Mouse (Mus musculus): ENCODE results near the gene Samd4b. TPM values are rescaled to one million over a fixed set of nuclear protein-coding genes. Genes with fewer than 3 reads are reported as not detected.

The Samd4b gene
- polyA plus RNA-seq, 1 experiment from 2014 or later: 25.2 TPM

GRCm38 (mm10) chr7:28558486-28558885, 39.5 kb downstream of the Samd4b start:
- Histone ChIP-seq H3K36me3 (ENCODE audit: control insufficient read depth, insufficient read depth, low read length) (peaks cover 56% of the 10 kb centered on the region), H3K27ac (replicated peaks in 1 of 2; ENCODE audit: control insufficient read depth in 1 of 2, insufficient read depth in 1 of 2, low read depth in 2 of 2, low read length in 2 of 2) (no peak overlapping the region), H3K9me3 (ENCODE audit: control insufficient read depth, low read length) (no peaks in the 10 kb centered on the region), H3K4me2 (ENCODE audit: low read length) (no peak overlapping the region), H3K4me1 (ENCODE audit: control insufficient read depth in 2 of 2, insufficient read depth in 2 of 2, low read length in 2 of 2) (peaks cover 7 to 13% of the 10 kb centered on the region in 2 experiments; a peak in 3 of 4 replicates), H3K4me3 (ENCODE audit: control insufficient read depth in 1 of 2, insufficient read depth in 1 of 2, low read depth in 1 of 2, low read length in 2 of 2) (no peak overlapping the region), H3K27me3 (ENCODE audit: control insufficient read depth, insufficient read depth, low read length) (no peaks in the 10 kb centered on the region), H3K9ac (ENCODE audit: low read length) (no peak overlapping the region)
- WGBS: 45% methylated on average over 4 of the region's 4 CpGs
- no peak for ATAC-seq (ENCODE audit: insufficient number of reproducible peaks, insufficient read depth, low FRiP score, low read depth)

GRCm38 (mm10) chr7:28557708-28558107, 40.2 kb downstream of the Samd4b start:
- H3K4me1 ChIP-seq (ENCODE audit: control insufficient read depth in 2 of 2, insufficient read depth in 2 of 2, low read length in 2 of 2): peaks cover 7 to 13% of the 10 kb centered on the region in 2 experiments; a peak in 3 of 4 replicates
- WGBS: 38% methylated on average over 6 of the region's 6 CpGs
- no peak for ATAC-seq (ENCODE audit: insufficient number of reproducible peaks, insufficient read depth, low FRiP score, low read depth)
- H3K9me3 ChIP-seq (ENCODE audit: control insufficient read depth, low read length): no peaks in the 10 kb centered on the region
- 0 out of 4 replicates have a peak overlapping the region, but pooled peaks of 1 of the 2 experiments have one; percentile 5 for H3K27ac ChIP-seq (replicated peaks in 1 of 2; ENCODE audit: control insufficient read depth in 1 of 2, insufficient read depth in 1 of 2, low read depth in 2 of 2, low read length in 2 of 2)
- no peak overlapping the region for H3K4me2 ChIP-seq (ENCODE audit: low read length)
- H3K36me3 ChIP-seq (ENCODE audit: control insufficient read depth, insufficient read depth, low read length): peaks cover 48% of the 10 kb centered on the region
- no peak overlapping the region for H3K9ac ChIP-seq (ENCODE audit: low read length)
- H3K4me3 ChIP-seq (ENCODE audit: control insufficient read depth in 1 of 2, insufficient read depth in 1 of 2, low read depth in 1 of 2, low read length in 2 of 2): no peak overlapping the region
- H3K27me3 ChIP-seq (ENCODE audit: control insufficient read depth, insufficient read depth, low read length): no peaks in the 10 kb centered on the region

- H3K27me3 ChIP-seq (ENCODE audit: control insufficient read depth, insufficient read depth, low read length): no peaks in the 10 kb centered on the region
- WGBS: 70% methylated on average over 5 of the region's 5 CpGs
- H3K4me3 ChIP-seq (ENCODE audit: control insufficient read depth in 1 of 2, insufficient read depth in 1 of 2, low read depth in 1 of 2, low read length in 2 of 2): no peak overlapping the region
- peaks cover 3% of the 10 kb centered on the region; the same call in 1 of the 2 replicates for H3K9me3 ChIP-seq (ENCODE audit: control insufficient read depth, low read length)
- ATAC-seq (ENCODE audit: insufficient number of reproducible peaks, insufficient read depth, low FRiP score, low read depth): no peak
- peaks cover 7 to 13% of the 10 kb centered on the region in 2 experiments; a peak in 3 of 4 replicates for H3K4me1 ChIP-seq (ENCODE audit: control insufficient read depth in 2 of 2, insufficient read depth in 2 of 2, low read length in 2 of 2)
- no peak overlapping the region for H3K27ac ChIP-seq (replicated peaks in 1 of 2; ENCODE audit: control insufficient read depth in 1 of 2, insufficient read depth in 1 of 2, low read depth in 2 of 2, low read length in 2 of 2)
- H3K36me3 ChIP-seq (ENCODE audit: control insufficient read depth, insufficient read depth, low read length): peaks cover 42% of the 10 kb centered on the region
- H3K4me2 ChIP-seq (ENCODE audit: low read length): no peak overlapping the region
- no peak overlapping the region for H3K9ac ChIP-seq (ENCODE audit: low read length)
These were observed 40.9 kb downstream of the Samd4b start for GRCm38 (mm10) chr7:28557069-28557468.

GRCm38 (mm10) chr7:28555939-28556535, 41.9 kb downstream of the Samd4b start:
- no peak overlapping the region for H3K27ac ChIP-seq (replicated peaks in 1 of 2; ENCODE audit: control insufficient read depth in 1 of 2, insufficient read depth in 1 of 2, low read depth in 2 of 2, low read length in 2 of 2)
- peaks cover 7 to 13% of the 10 kb centered on the region in 2 experiments; a peak in 3 of 4 replicates for H3K4me1 ChIP-seq (ENCODE audit: control insufficient read depth in 2 of 2, insufficient read depth in 2 of 2, low read length in 2 of 2)
- peaks cover 3% of the 10 kb centered on the region; the same call in 1 of the 2 replicates for H3K9me3 ChIP-seq (ENCODE audit: control insufficient read depth, low read length)
- no peak overlapping the region for H3K9ac ChIP-seq (ENCODE audit: low read length)
- H3K27me3 ChIP-seq (ENCODE audit: control insufficient read depth, insufficient read depth, low read length): no peaks in the 10 kb centered on the region
- no peak overlapping the region for H3K4me2 ChIP-seq (ENCODE audit: low read length)
- 16% methylated on average over 5 of the region's 5 CpGs for WGBS
- ATAC-seq (ENCODE audit: insufficient number of reproducible peaks, insufficient read depth, low FRiP score, low read depth): no peak
- H3K4me3 ChIP-seq (ENCODE audit: control insufficient read depth in 1 of 2, insufficient read depth in 1 of 2, low read depth in 1 of 2, low read length in 2 of 2): no peak overlapping the region
- peaks cover 32% of the 10 kb centered on the region for H3K36me3 ChIP-seq (ENCODE audit: control insufficient read depth, insufficient read depth, low read length)

- Histone ChIP-seq H3K4me1 (ENCODE audit: control insufficient read depth in 2 of 2, insufficient read depth in 2 of 2, low read length in 2 of 2) (peaks cover 7 to 8% of the 10 kb centered on the region in 2 experiments; a peak in 3 of 4 replicates), H3K4me2 (ENCODE audit: low read length) (no peak overlapping the region), H3K9me3 (ENCODE audit: control insufficient read depth, low read length) (peaks cover 3% of the 10 kb centered on the region; the same call in 1 of the 2 replicates), H3K4me3 (ENCODE audit: control insufficient read depth in 1 of 2, insufficient read depth in 1 of 2, low read depth in 1 of 2, low read length in 2 of 2) (no peak overlapping the region), H3K27me3 (ENCODE audit: control insufficient read depth, insufficient read depth, low read length) (peaks cover 1% of the 10 kb centered on the region; the same call in 1 of the 2 replicates), H3K9ac (ENCODE audit: low read length) (no peak overlapping the region), H3K27ac (replicated peaks in 1 of 2; ENCODE audit: control insufficient read depth in 1 of 2, insufficient read depth in 1 of 2, low read depth in 2 of 2, low read length in 2 of 2) (no peak overlapping the region), H3K36me3 (ENCODE audit: control insufficient read depth, insufficient read depth, low read length) (0 out of 2 replicates have a peak, but pooled peaks cover 3% of the 10 kb centered on the region)
- 86% methylated on average over 6 of the region's 6 CpGs for WGBS
- ATAC-seq (ENCODE audit: insufficient number of reproducible peaks, insufficient read depth, low FRiP score, low read depth): no peak
These were observed 44.9 kb downstream of the Samd4b start for GRCm38 (mm10) chr7:28553076-28553475.

GRCm38 (mm10) chr7:28547628-28548027, 50.3 kb downstream of the Samd4b start:
- no peak for ATAC-seq (ENCODE audit: insufficient number of reproducible peaks, insufficient read depth, low FRiP score, low read depth)
- WGBS: 58% methylated on average over 7 of the region's 7 CpGs
- Histone ChIP-seq H3K27ac (replicated peaks in 1 of 2; ENCODE audit: control insufficient read depth in 1 of 2, insufficient read depth in 1 of 2, low read depth in 2 of 2, low read length in 2 of 2) (no peak overlapping the region), H3K9me3 (ENCODE audit: control insufficient read depth, low read length) (peaks cover 3% of the 10 kb centered on the region; the same call in 1 of the 2 replicates), H3K36me3 (ENCODE audit: control insufficient read depth, insufficient read depth, low read length) (no peaks in the 10 kb centered on the region), H3K9ac (ENCODE audit: low read length) (no peak overlapping the region), H3K4me1 (ENCODE audit: control insufficient read depth in 2 of 2, insufficient read depth in 2 of 2, low read length in 2 of 2) (peaks cover 0 to 5% of the 10 kb centered on the region in 2 experiments; a peak in 2 of 4 replicates), H3K4me2 (ENCODE audit: low read length) (no peak overlapping the region), H3K4me3 (ENCODE audit: control insufficient read depth in 1 of 2, insufficient read depth in 1 of 2, low read depth in 1 of 2, low read length in 2 of 2) (no peak overlapping the region), H3K27me3 (ENCODE audit: control insufficient read depth, insufficient read depth, low read length) (peaks cover 54% of the 10 kb centered on the region)

- peak within 1 kb of the TSS in 1 of 2 experiments; percentile 22; a peak in 2 of 4 replicates for H3K4me3 ChIP-seq (ENCODE audit: control insufficient read depth in 1 of 2, insufficient read depth in 1 of 2, low read depth in 1 of 2, low read length in 2 of 2)
- H3K9me3 ChIP-seq (ENCODE audit: control insufficient read depth, low read length): peaks cover under 1% of the 10 kb centered on the region; the same call in 1 of the 2 replicates
- H3K9ac ChIP-seq (ENCODE audit: low read length): peak within 1 kb of the TSS; percentile 5; the same call in 1 of the 2 replicates
- 11% methylated on average over 5 of the region's 5 CpGs for WGBS
- peaks cover 54% of the 10 kb centered on the region for H3K27me3 ChIP-seq (ENCODE audit: control insufficient read depth, insufficient read depth, low read length)
- no peak within 1 kb of the TSS for H3K27ac ChIP-seq (replicated peaks in 1 of 2; ENCODE audit: control insufficient read depth in 1 of 2, insufficient read depth in 1 of 2, low read depth in 2 of 2, low read length in 2 of 2)
- H3K4me2 ChIP-seq (ENCODE audit: low read length): peak within 1 kb of the TSS; percentile 54
- ATAC-seq (ENCODE audit: insufficient number of reproducible peaks, insufficient read depth, low FRiP score, low read depth): no peak
- H3K4me1 ChIP-seq (ENCODE audit: control insufficient read depth in 2 of 2, insufficient read depth in 2 of 2, low read length in 2 of 2): peaks cover 0 to 5% of the 10 kb centered on the region in 2 experiments; a peak in 2 of 4 replicates
- H3K36me3 ChIP-seq (ENCODE audit: control insufficient read depth, insufficient read depth, low read length): no peaks in the 10 kb centered on the region
These were observed 50.8 kb downstream of the Samd4b start, which contains the start of gene Nccrp1 for GRCm38 (mm10) chr7:28547154-28547553. Nccrp1 (minus strand) TSS chr7:28547254.
